17 mouse cellular contexts compared by ENCODE assay signal in the genomic region with DNA sequence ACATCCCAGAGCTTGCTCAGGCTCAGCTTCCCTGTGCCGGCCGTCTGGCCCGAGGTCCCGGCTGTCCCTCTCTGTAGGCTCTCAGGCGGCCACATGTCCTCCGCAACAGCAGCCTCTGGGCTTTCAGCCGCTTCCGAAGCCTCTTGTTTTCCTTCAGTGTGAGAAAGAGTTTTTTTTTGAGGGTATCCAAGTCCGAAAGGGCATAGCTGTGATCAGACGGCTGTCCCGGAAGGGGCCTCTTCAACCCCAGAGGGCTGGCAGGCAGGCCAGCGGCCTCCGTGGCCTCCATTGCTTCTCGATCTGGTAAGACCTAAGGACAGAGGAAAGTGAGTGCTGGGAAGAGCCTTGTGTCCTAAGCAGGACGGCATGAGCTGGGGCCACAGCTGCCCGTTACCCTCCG. TPM values are rescaled to one million over a fixed set of nuclear protein-coding genes. Genes with fewer than 3 reads are reported as not detected.
DNase-seq lines count a peak whose midpoint lies in the region; ATAC-seq and TF ChIP-seq lines count a peak whose summit lies in the region.
"Had no signal": no experiment of that assay in that cellular context is flagged by ENCODE, and none has a peak within 500 bp of the region (broad histone marks: within the 10 kb centered on the region; RNA-seq: fewer than 3 reads in every experiment).

No protein-coding gene starts in this region.

- ATAC-seq in heart, embryonic 13.5 days (ENCODE audit: extremely low read depth, insufficient number of reproducible peaks, low FRiP score, low TSS enrichment): no peak
- no peak for ATAC-seq in liver, embryonic 12.5 days
- ATAC-seq in liver, postnatal 0 days: no peak
- no peak for ATAC-seq in embryonic facial prominence, embryonic 15.5 days (ENCODE audit: insufficient number of reproducible peaks, low FRiP score, low TSS enrichment, low read depth)
- ATAC-seq in liver, embryonic 15.5 days (ENCODE audit: insufficient read depth): no peak
- ATAC-seq: CD4-positive, CD25-positive, alpha-beta regulatory T cell, adult 4 months had no signal

- peaks cover 43% of the 10 kb centered on the region for H3K4me1 ChIP-seq in heart, embryonic 13.5 days
- H3K4me1 ChIP-seq in liver, embryonic 12.5 days: peaks cover 42% of the 10 kb centered on the region
- H3K4me1 ChIP-seq in liver, postnatal 0 days (ENCODE audit: insufficient read depth): peaks cover 5% of the 10 kb centered on the region
- peaks cover 33% of the 10 kb centered on the region for H3K4me1 ChIP-seq in embryonic facial prominence, embryonic 15.5 days
- H3K4me1 ChIP-seq in liver, embryonic 15.5 days (replicated peaks): peaks cover 38% of the 10 kb centered on the region

- peaks cover 66% of the 10 kb centered on the region for H3K36me3 ChIP-seq in heart, embryonic 13.5 days
- H3K36me3 ChIP-seq in liver, embryonic 12.5 days: peaks cover 55% of the 10 kb centered on the region
- peaks cover 20% of the 10 kb centered on the region for H3K36me3 ChIP-seq in liver, postnatal 0 days (replicated peaks; ENCODE audit: insufficient read depth, low read length)
- peaks cover 42% of the 10 kb centered on the region for H3K36me3 ChIP-seq in embryonic facial prominence, embryonic 15.5 days
- peaks cover 37% of the 10 kb centered on the region for H3K36me3 ChIP-seq in liver, embryonic 15.5 days (replicated peaks)

- WGBS in heart, embryonic 13.5 days: 51% methylated on average over 17 of the region's 17 CpGs
- 58% methylated on average over 17 of the region's 17 CpGs for WGBS in liver, embryonic 12.5 days (ENCODE audit: insufficient replicate concordance)
- WGBS in liver, postnatal 0 days (ENCODE audit: insufficient replicate concordance): 65% methylated on average over 17 of the region's 17 CpGs
- WGBS in embryonic facial prominence, embryonic 15.5 days: 54% methylated on average over 17 of the region's 17 CpGs
- WGBS in liver, embryonic 15.5 days (ENCODE audit: insufficient replicate concordance): 52% methylated on average over 17 of the region's 17 CpGs

- H3K27me3 ChIP-seq in heart, embryonic 13.5 days (replicated peaks): no peaks in the 10 kb centered on the region
- no peaks in the 10 kb centered on the region for H3K27me3 ChIP-seq in liver, embryonic 12.5 days (replicated peaks)
- H3K27me3 ChIP-seq in liver, postnatal 0 days (ENCODE audit: insufficient read depth, low read length): no peaks in the 10 kb centered on the region
- no peaks in the 10 kb centered on the region for H3K27me3 ChIP-seq in embryonic facial prominence, embryonic 15.5 days
- H3K27me3 ChIP-seq in liver, embryonic 15.5 days: peaks cover 4% of the 10 kb centered on the region; the same call in 1 of the 2 replicates
- H3K27me3 ChIP-seq: hindbrain, embryonic 15.5 days; midbrain, embryonic 15.5 days had no signal

- TF ChIP-seq EP300 in liver, postnatal 0 days (IDR thresholded peaks at IDR 0.05; ENCODE audit: low read depth): no peak

- intact Hi-C loops in heart, postnatal 36 days (cut with DNase I): no loop called here

- no peak for TF ChIP-seq CTCF in liver, postnatal 0 days (IDR thresholded peaks at IDR 0.05; ENCODE audit: low read depth)
- TF ChIP-seq CTCF in layer of hippocampus, adult 2 months (conservative IDR thresholded peaks at IDR 0.05): no peak

- peak overlapping the region; percentile 16 for H3K4me3 ChIP-seq in heart, embryonic 13.5 days
- H3K4me3 ChIP-seq in liver, embryonic 12.5 days: no peak overlapping the region
- no peak overlapping the region for H3K4me3 ChIP-seq in liver, postnatal 0 days (ENCODE audit: low read depth, low read length)
- H3K4me3 ChIP-seq in embryonic facial prominence, embryonic 15.5 days (replicated peaks): 0 out of 2 replicates have a peak overlapping the region, but pooled peaks have one; percentile 0
- H3K4me3 ChIP-seq in liver, embryonic 15.5 days (replicated peaks): no peak overlapping the region
- H3K4me3 ChIP-seq in layer of hippocampus, adult 2 months: no peak overlapping the region
- H3K4me3 ChIP-seq: hindbrain, embryonic 15.5 days; midbrain, embryonic 15.5 days had no signal

- no peaks in the 10 kb centered on the region for H3K9me3 ChIP-seq in heart, embryonic 13.5 days
- no peaks in the 10 kb centered on the region for H3K9me3 ChIP-seq in liver, embryonic 12.5 days (replicated peaks)
- H3K9me3 ChIP-seq in liver, postnatal 0 days (ENCODE audit: low read length): no peaks in the 10 kb centered on the region
- no peaks in the 10 kb centered on the region for H3K9me3 ChIP-seq in embryonic facial prominence, embryonic 15.5 days (replicated peaks)
- no peaks in the 10 kb centered on the region for H3K9me3 ChIP-seq in liver, embryonic 15.5 days (replicated peaks)
- H3K9me3 ChIP-seq: hindbrain, embryonic 15.5 days; midbrain, embryonic 15.5 days had no signal

- H3K9ac ChIP-seq in heart, embryonic 13.5 days: peak overlapping the region; percentile 65
- no peak overlapping the region for H3K9ac ChIP-seq in liver, embryonic 12.5 days
- no peak overlapping the region for H3K9ac ChIP-seq in liver, postnatal 0 days (replicated peaks)
- no peak overlapping the region for H3K9ac ChIP-seq in embryonic facial prominence, embryonic 15.5 days
- H3K9ac ChIP-seq in liver, embryonic 15.5 days: no peak overlapping the region
- H3K9ac ChIP-seq: hindbrain, embryonic 15.5 days; midbrain, embryonic 15.5 days had no signal

- H3K4me2 ChIP-seq in heart, embryonic 13.5 days: peak overlapping the region; percentile 37
- peak overlapping the region; percentile 0; the same call in 1 of the 2 replicates for H3K4me2 ChIP-seq in liver, embryonic 12.5 days
- H3K4me2 ChIP-seq in liver, postnatal 0 days (ENCODE audit: low read depth, low read length): no peak overlapping the region
- no peak overlapping the region for H3K4me2 ChIP-seq in embryonic facial prominence, embryonic 15.5 days (replicated peaks)
- 0 out of 2 replicates have a peak overlapping the region, but pooled peaks have one; percentile 0 for H3K4me2 ChIP-seq in liver, embryonic 15.5 days
- H3K4me2 ChIP-seq: hindbrain, embryonic 15.5 days; midbrain, embryonic 15.5 days had no signal

- no peak for DNase-seq in heart, postnatal 36 days
- DNase-seq in liver, postnatal 0 days: no peak
- DNase-seq in adrenal gland, postnatal 10 days: no peak
- DNase-seq in layer of hippocampus, adult 2 months (ENCODE audit: low spot score in 2 of 2): no peak
- DNase-seq: adrenal gland, postnatal 25 days; kidney, adult 9 months; lung, adult 18-20 months; right cerebral cortex, postnatal 25 days; thymus, postnatal 36 days had no signal

- H3K27ac ChIP-seq in heart, embryonic 13.5 days (replicated peaks): 0 out of 2 replicates have a peak overlapping the region, but pooled peaks have one; percentile 12
- H3K27ac ChIP-seq in liver, embryonic 12.5 days: peak overlapping the region; percentile 29; the same call in 1 of the 2 replicates
- H3K27ac ChIP-seq in liver, postnatal 0 days (ENCODE audit: low read depth): no peak overlapping the region
- peak overlapping the region; percentile 25; the same call in 1 of the 2 replicates for H3K27ac ChIP-seq in embryonic facial prominence, embryonic 15.5 days (replicated peaks)
- no peak overlapping the region for H3K27ac ChIP-seq in liver, embryonic 15.5 days (replicated peaks)
- H3K27ac ChIP-seq in layer of hippocampus, adult 2 months: no peak overlapping the region
- H3K27ac ChIP-seq: hindbrain, embryonic 15.5 days; macrophage; midbrain, embryonic 15.5 days had no signal

RNA-seq across cellular contexts. Expression of gene Thap3, which starts 5.8 kb away (rescaled TPM):
- 26.1 and 28.0 TPM in 2 replicates for polyA plus RNA-seq in heart, embryonic 13.5 days (2015; fragmentation: Nextera tagmentation; extraction: Ambion mirVana)
- 10 to 100 TPM; 12.8 to 12.9 TPM for total RNA-seq in heart, postnatal 36 days (2021)
- polyA plus RNA-seq in liver, embryonic 12.5 days (2016; fragmentation: Nextera tagmentation; extraction: Ambion mirVana): 10.0 and 10.3 TPM in 2 replicates
- polyA plus RNA-seq in liver, postnatal 0 days (2015; fragmentation: Nextera tagmentation; extraction: Ambion mirVana): 5.7 and 6.8 TPM in 2 replicates
- 53.8 and 60.4 TPM in 2 replicates for polyA plus RNA-seq in embryonic facial prominence, embryonic 15.5 days (2015; fragmentation: Nextera tagmentation; extraction: Ambion mirVana)
- 6.4 and 7.9 TPM in 2 replicates for polyA plus RNA-seq in liver, embryonic 15.5 days (2015; fragmentation: Nextera tagmentation; extraction: Ambion mirVana)
- 10 to 100 TPM; 15.3 to 27.0 TPM for total RNA-seq in adrenal gland, postnatal 10 days (2021)
- 10 to 100 TPM; 26.8 to 29.7 TPM for total RNA-seq in layer of hippocampus, adult 2 months (2021)

RNA-seq across cellular contexts. Expression of gene Phf13, which starts 13.0 kb away (rescaled TPM):
- 17.8 and 18.3 TPM in 2 replicates for polyA plus RNA-seq in heart, embryonic 13.5 days (2015; fragmentation: Nextera tagmentation; extraction: Ambion mirVana)
- total RNA-seq in heart, postnatal 36 days (2021): 1 to 10 TPM; 6.4 to 7.0 TPM
- 10.4 and 11.2 TPM in 2 replicates for polyA plus RNA-seq in liver, embryonic 12.5 days (2016; fragmentation: Nextera tagmentation; extraction: Ambion mirVana)
- polyA plus RNA-seq in liver, postnatal 0 days (2015; fragmentation: Nextera tagmentation; extraction: Ambion mirVana): 3.6 and 4.1 TPM in 2 replicates
- 34.6 and 35.1 TPM in 2 replicates for polyA plus RNA-seq in embryonic facial prominence, embryonic 15.5 days (2015; fragmentation: Nextera tagmentation; extraction: Ambion mirVana)
- polyA plus RNA-seq in liver, embryonic 15.5 days (2015; fragmentation: Nextera tagmentation; extraction: Ambion mirVana): 5.1 and 5.7 TPM in 2 replicates
- total RNA-seq in adrenal gland, postnatal 10 days (2021): 10 to 100 TPM; 16.4 to 17.8 TPM
- 10 to 100 TPM; 10.5 to 10.8 TPM for total RNA-seq in layer of hippocampus, adult 2 months (2021)

RNA-seq across cellular contexts. Expression of gene Klhl21, which starts 25.6 kb away (rescaled TPM):
- 23.2 and 25.9 TPM in 2 replicates for polyA plus RNA-seq in heart, embryonic 13.5 days (2015; fragmentation: Nextera tagmentation; extraction: Ambion mirVana)
- total RNA-seq in heart, postnatal 36 days (2021): 10 to 100 TPM; 86.2 to 91.5 TPM
- polyA plus RNA-seq in liver, embryonic 12.5 days (2016; fragmentation: Nextera tagmentation; extraction: Ambion mirVana): 10.9 and 12.0 TPM in 2 replicates
- 4.2 TPM in 2 replicates for polyA plus RNA-seq in liver, postnatal 0 days (2015; fragmentation: Nextera tagmentation; extraction: Ambion mirVana)
- 18.8 TPM in 2 replicates for polyA plus RNA-seq in embryonic facial prominence, embryonic 15.5 days (2015; fragmentation: Nextera tagmentation; extraction: Ambion mirVana)
- 6.3 and 7.2 TPM in 2 replicates for polyA plus RNA-seq in liver, embryonic 15.5 days (2015; fragmentation: Nextera tagmentation; extraction: Ambion mirVana)
- 10 to 100 TPM; 17.8 to 21.4 TPM for total RNA-seq in adrenal gland, postnatal 10 days (2021)
- total RNA-seq in layer of hippocampus, adult 2 months (2021): 10 to 100 TPM; 19.4 to 23.2 TPM

RNA-seq across cellular contexts. Expression of gene Zbtb48, which starts 44.4 kb away (rescaled TPM):
- polyA plus RNA-seq in heart, embryonic 13.5 days (2015; fragmentation: Nextera tagmentation; extraction: Ambion mirVana): 10.0 and 11.6 TPM in 2 replicates
- total RNA-seq in heart, postnatal 36 days (2021): 1 to 10 TPM; 3.5 to 4.4 TPM
- polyA plus RNA-seq in liver, embryonic 12.5 days (2016; fragmentation: Nextera tagmentation; extraction: Ambion mirVana): 11.4 and 12.2 TPM in 2 replicates
- polyA plus RNA-seq in liver, postnatal 0 days (2015; fragmentation: Nextera tagmentation; extraction: Ambion mirVana): 7.4 and 8.5 TPM in 2 replicates
- 20.6 TPM in 2 replicates for polyA plus RNA-seq in embryonic facial prominence, embryonic 15.5 days (2015; fragmentation: Nextera tagmentation; extraction: Ambion mirVana)
- polyA plus RNA-seq in liver, embryonic 15.5 days (2015; fragmentation: Nextera tagmentation; extraction: Ambion mirVana): 7.8 and 8.4 TPM in 2 replicates
- total RNA-seq in adrenal gland, postnatal 10 days (2021): 1 to 10 TPM; 7.2 to 9.6 TPM
- 10 to 100 TPM; 12.7 to 16.9 TPM for total RNA-seq in layer of hippocampus, adult 2 months (2021)

RNA-seq across cellular contexts. Expression of gene Dnajc11, which starts 49.6 kb away (rescaled TPM):
- polyA plus RNA-seq in heart, embryonic 13.5 days (2015; fragmentation: Nextera tagmentation; extraction: Ambion mirVana): 57.1 and 59.2 TPM in 2 replicates
- total RNA-seq in heart, postnatal 36 days (2021): 10 to 100 TPM; 72.7 to 88.8 TPM
- 74.4 and 85.1 TPM in 2 replicates for polyA plus RNA-seq in liver, embryonic 12.5 days (2016; fragmentation: Nextera tagmentation; extraction: Ambion mirVana)
- polyA plus RNA-seq in liver, postnatal 0 days (2015; fragmentation: Nextera tagmentation; extraction: Ambion mirVana): 28.8 and 29.2 TPM in 2 replicates
- polyA plus RNA-seq in embryonic facial prominence, embryonic 15.5 days (2015; fragmentation: Nextera tagmentation; extraction: Ambion mirVana): 57.8 and 61.5 TPM in 2 replicates
- 45.5 and 49.1 TPM in 2 replicates for polyA plus RNA-seq in liver, embryonic 15.5 days (2015; fragmentation: Nextera tagmentation; extraction: Ambion mirVana)
- total RNA-seq in adrenal gland, postnatal 10 days (2021): 100 to 1,000 TPM in 1 of 2 experiments, 10 to 100 TPM in 1; 99.3 to 120 TPM
- total RNA-seq in layer of hippocampus, adult 2 months (2021): 10 to 100 TPM; 68.2 to 69.1 TPM

Comparison
In these comparisons a context has a peak if more than half of its experiments do, and no peak if none do; other contexts are left out.
1. H3K27ac ChIP-seq: peak in heart, embryonic 13.5 days (single experiment), liver, embryonic 12.5 days (single experiment) and embryonic facial prominence, embryonic 15.5 days (single experiment); none in liver, postnatal 0 days (single experiment), liver, embryonic 15.5 days (single experiment) and layer of hippocampus, adult 2 months (single experiment).
2. H3K4me2 ChIP-seq: peak in heart, embryonic 13.5 days (single experiment), liver, embryonic 12.5 days (single experiment) and liver, embryonic 15.5 days (single experiment); none in liver, postnatal 0 days (single experiment) and embryonic facial prominence, embryonic 15.5 days (single experiment).
3. H3K4me3 ChIP-seq: peak in heart, embryonic 13.5 days (single experiment) and embryonic facial prominence, embryonic 15.5 days (single experiment); none in liver, embryonic 12.5 days (single experiment), liver, postnatal 0 days (single experiment), liver, embryonic 15.5 days (single experiment) and layer of hippocampus, adult 2 months (single experiment).